Mouse (Mus musculus) liver, embryonic 14.5 days (tissue): ENCODE results near the gene Dnajb4.

Experiments
- CTCF ChIP-seq: IDR thresholded peaks from 2 replicates; pipeline ENCODE4 v1.5.1; 2016; ENCODE audit warnings: antibody characterized with exemption, low read depth, control low read depth
- EP300 ChIP-seq: IDR thresholded peaks from 2 replicates; pipeline ENCODE4 v1.6.1; 2016; ENCODE audit warnings: antibody characterized with exemption, low read depth

- TF ChIP-seq CTCF (no peak), EP300 (no peak)
These were observed 758 bp upstream of the Dnajb4 start for GRCm38 (mm10) chr3:152210728-152211391.
